Mouse (Mus musculus) mouse trophoblast stem cell (cell line): ENCODE results near the gene Gm19668.
"Not testable (repeated sequence)": the region's sequence is repeated elsewhere in the genome, so short reads cannot be mapped to it uniquely, and the experiment has no call there.

Source experiments
- in situ Hi-C, 2 experiments: fragments of 300-500 bp; cut with MseI, MboI; formaldehyde crosslinking; loops; 2 replicates in 1 of 2; 3 replicates in 1 of 2; pipeline ENCODE4 v1.15.1; 2025

The Gm19668 gene

DNA sequence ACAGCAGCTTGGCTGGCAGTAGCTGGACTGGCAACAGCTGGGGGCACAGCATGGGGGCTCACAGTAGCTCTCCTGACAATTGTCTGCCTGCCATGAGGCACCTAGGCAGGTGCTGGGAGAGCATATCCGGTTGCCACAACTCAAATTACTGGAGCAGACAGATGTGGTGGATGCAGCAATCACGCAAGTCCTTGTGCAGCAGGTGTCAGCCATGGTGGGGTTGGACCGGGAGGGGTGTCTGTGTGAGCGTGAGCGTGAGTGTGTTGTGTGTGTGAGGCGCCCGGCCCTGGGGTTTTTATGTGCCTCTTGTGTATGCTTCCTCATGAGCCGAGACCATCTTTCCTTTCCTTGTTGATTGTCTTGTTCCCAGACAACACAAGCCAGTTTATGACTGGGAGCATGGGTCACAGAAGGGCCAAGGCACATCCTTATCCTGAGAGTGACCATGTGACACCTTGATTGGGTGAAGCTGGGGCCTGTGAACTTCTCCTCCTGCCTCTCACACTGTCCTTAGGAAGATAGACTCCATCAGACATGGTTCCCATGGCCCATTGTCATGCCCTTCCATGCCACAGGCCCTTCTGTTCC is at the start of gene Gm19668:
Gene Gm19668, minus strand, starts transcription at position 213 of the 588 bp plus-strand sequence.
- in situ Hi-C loops, result no loop called here

DNA sequence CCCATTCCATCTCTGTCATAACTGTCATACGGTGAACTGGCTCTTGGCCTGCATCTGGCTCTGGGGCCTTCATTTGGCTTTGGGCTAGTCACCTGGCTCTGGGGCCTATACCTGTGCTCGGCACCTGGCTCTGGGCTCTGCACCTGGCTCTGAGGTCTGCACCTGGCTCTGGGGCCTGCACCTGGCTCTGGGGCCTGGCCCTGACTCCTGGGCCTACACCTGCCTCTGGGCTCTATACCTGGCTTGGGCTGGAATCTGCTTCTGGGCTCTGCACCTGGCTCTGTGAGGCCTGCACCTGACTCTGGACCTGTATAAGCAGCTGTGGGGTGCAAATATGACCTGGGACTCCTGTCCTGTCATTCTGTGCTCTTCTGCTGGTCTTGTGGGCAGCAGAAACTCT is 48.6 kb upstream of the Gm19668 start:
- in situ Hi-C loops, result no loop called here

DNA sequence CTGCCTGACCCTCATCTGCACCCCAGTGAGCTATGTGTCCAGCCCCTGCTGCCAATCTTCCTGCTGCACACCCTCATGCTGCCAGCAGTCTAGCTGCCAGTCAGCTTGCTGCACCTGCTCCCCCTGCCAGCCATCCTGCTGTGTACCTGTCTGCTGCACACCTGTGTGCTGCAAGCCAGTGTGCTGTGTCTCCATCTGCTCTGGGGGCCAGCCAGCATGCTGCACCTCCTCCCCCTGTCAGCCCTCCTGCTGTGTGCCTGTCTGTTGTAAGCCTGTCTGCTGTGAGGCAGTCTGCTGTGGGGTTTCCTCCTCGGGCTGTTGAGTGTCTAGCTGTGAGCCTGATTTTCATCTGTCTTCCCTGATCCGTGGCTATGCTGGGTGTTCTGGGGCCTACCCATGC is 48.0 kb upstream of the Gm19668 start:
- in situ Hi-C loops, result no loop called here

DNA sequence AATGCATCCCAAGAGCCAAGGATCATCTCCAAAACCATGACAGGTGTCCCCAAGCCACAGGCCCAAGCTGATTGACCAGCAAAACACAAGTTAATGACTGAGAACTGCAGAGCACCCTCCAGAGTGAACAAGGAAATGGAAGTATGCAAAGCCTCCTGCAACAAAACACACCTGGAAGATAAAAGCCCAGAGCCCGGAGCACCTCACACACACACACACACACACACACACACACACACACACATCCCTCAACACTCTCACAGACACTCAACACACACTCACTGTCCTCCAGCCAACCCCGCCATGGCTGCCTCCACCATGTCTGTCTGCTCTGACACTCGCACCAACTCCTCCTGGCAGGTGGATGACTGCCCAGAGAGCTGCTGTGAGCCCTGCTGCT is 47.6 kb upstream of the Gm19668 start, which contains the start of gene Gm36176:
Gene Gm36176, plus strand, starts transcription at position 301 of the 400 bp plus-strand sequence.
- in situ Hi-C loops, result no loop called here

DNA sequence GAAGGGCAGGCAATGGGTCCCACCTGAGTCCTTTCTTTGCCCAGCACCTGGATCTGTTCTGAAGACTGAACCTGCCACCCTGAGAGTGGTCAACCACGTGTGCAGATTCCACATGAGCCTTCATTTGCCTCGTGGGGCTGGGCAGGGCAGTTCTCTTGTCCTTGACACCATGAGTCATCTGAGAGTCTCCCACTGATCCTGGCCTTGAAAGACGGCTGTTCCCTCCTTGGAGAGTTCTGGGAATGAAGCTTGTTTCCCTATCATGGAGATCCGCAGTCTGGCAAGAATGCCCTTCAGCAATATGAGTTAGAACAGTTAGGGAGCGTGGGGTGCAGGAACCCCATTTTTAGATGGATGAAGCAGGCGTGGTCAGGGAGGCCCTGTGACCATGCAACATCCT is 40.1 kb upstream of the Gm19668 start:
- in situ Hi-C loops, result no loop called here

DNA sequence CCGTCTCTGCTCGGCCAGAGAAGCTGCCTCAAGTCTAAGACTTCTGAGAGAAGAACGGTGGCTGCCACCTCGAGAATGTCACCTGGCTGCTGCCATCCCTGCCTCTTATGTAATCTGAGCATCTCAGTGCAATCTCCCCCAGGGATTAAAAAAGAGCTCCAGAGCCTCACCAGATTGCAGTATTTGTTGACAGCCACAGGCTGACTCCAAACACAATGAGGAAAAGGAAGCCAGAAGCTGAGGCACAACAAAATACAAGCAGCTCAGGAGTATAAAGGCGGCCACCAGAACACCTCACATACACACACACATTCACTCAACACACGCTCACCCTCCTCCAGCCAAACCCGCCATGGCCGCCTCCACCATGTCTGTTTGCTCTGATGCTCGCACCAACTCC is 36.7 kb upstream of the Gm19668 start, which contains the start of gene Krtap10-10:
Gene Krtap10-10, plus strand, starts transcription at position 301 of the 400 bp plus-strand sequence.
- in situ Hi-C loops, result no loop called here

DNA sequence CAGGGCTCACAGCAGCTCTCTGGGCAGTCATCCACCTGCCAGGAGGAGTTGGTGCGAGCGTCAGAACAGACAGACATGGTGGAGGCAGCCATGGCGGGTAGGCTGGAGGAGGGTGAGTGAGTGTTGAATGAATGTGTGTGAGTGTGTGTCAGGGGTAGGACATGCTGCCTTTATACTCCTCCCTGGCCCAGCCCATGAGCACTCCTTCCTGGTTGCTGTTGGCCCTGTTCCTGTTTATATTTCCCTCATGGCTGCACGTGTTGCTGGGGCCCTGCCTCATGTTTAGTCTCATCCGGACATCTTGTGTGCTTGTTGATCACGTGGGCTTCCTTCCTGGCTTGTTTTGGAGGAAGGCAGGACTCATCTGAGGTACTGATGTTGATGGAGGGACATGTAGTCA is 28.0 kb upstream of the Gm19668 start, which contains the start of gene Krtap10-4:
Gene Krtap10-4, minus strand, starts transcription at position 145 of the 400 bp plus-strand sequence.
- in situ Hi-C loops, result no loop called here

DNA sequence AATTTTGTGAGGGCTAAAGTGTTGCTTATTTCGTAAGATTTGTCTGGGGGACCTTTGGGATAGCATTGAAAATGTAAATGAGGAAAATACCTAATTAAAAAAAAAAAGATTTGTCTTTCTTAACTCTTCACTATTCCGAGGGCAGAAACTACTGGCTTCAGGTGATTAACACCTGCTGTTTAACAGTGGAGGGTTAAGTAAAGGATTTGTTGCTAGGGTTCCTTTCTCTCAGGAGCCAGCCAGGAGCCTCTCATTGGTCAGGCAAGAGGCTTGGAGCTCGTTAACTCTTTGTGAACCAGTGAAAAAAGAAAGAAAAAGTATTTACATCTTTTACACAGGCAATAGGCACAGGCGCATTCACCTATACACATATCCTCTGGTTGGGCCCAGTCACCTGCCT is 20.3 kb upstream of the Gm19668 start:
- in situ Hi-C loops, result no loop called here

DNA sequence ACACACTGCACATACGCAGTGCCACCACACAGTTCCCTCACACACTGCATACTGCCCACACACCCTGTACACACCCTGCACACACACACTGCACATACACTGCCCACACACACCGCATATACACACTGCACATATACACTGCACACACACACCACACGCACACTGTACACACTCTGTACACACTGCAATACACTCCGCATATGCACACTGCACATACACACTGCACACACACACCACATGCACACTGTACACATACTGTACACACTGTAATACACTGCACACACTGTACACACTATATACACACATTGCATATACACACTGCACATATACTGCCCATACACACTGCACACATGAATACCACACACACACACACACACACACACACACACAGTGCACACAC is 19.6 kb upstream of the Gm19668 start:
- in situ Hi-C loops, result no loop called here

DNA sequence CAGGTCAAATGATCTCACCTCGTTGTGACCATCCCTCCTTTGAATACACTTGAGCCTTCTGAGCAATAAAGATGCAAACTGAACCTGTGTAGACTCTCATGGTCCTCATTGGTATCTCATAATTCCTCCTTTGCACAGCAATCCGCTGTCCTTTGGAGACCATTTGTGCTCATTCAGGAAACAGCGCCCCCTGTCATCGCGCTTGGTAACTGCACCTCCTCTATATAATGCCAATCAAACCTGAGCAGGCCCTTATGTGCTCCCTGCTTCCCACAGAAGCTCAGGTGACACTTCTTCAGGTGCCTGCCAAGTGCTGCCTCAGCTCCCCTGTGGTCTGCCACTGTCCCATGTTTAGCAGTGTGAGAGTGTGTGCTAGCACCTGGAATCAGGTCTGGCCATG is 16.6 kb upstream of the Gm19668 start:
- in situ Hi-C loops, result no loop called here

DNA sequence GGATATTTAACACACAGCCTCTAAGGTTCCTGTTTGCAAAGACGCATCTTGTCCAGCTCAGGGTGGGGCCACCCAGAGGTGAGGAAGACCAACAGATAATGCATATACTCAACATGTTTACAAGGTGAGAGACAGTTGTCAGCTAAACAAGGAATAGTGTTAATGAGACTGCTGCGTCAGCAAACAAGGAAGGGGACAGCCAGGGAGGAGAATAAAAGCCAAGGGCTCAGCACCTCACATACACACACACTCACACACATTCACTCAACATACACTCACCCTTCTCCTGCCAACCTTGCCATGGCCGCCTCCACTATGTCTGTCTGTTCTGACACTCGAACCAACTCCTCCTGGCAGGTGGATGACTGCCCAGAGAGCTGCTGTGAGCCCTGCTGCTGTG is 15.4 kb upstream of the Gm19668 start, which contains the start of gene Gm2696:
Gene Gm2696, plus strand, starts transcription at position 301 of the 400 bp plus-strand sequence.
- in situ Hi-C loops, result no loop called here

DNA sequence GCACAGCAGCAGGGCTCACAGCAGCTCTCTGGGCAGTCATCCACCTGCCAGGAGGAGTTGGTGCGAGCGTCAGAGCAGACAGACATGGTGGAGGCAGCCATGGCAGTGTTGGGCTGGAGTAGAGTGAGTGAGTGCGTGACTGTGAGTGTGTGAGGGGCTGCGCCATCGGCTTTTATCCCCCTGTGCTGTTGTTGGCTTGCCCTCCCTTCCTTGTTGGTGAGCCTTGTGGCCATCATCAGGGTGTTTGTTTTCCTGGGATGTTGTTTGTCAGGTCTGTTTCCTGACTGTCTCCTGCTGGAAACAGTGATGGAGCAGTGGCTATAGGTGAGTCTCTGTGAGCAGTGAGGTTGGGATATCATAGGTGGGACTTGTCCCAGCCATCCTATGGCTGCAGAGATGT is 12.8 kb upstream of the Gm19668 start, which contains the start of gene Gm9507:
Gene Gm9507, minus strand, starts transcription at position 101 of the 400 bp plus-strand sequence.
- in situ Hi-C loops, result no loop called here

DNA sequence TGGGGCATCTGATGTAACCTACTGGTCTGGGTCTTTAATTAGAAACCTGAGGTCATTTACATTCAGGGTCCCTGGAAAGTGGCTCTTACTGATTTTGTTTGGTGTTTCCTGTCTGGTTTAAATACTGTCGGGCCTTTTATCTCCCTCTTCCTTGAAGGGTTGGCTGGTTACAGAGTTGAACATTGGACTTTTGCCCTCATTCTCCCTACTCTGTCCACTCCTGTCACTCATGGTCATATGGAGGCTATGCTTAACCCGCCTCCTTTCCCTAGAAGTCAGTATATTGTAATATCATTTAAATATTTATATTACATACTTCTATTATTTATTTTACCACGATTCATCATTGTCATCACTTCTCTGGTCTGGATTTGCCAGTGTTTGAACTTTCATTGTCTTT is 5.2 kb upstream of the Gm19668 start:
- in situ Hi-C loops, result no loop called here

DNA sequence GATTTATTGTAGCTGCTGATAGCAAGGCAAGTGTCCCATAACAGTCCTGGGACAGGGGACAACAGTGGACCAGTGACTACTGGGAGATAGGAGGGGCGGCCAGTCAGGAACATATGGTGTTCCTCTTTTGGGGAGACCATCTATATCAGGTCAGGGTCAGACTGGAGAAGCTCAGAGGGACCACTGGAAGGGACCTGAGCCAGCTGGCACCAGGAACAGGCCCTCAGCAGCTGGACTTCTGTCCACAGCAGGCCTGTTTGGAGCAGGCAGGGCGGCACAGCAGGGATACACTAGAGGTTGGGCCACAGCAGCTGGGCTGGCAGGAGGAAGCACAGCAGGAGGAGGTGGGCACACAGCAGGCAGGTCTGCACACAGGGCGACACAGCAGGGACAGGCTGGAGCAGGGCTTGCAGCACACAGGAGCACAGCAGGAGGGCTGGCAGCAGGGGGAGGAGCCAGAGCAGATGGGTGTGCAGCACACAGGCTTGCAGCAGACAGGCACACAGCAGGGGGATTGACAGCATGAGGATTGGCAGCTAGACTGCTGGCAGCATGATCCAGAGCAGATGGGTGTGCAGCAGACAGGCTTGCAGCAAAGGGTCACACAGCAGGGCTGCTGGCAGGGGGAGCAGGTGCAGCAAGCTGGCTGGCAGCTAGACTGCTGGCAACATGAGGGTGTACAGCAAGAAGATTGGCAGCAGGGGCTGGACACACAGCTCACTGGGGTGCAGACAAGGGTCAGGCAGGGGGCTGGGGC is 591 bp downstream of the Gm19668 start:
- in situ Hi-C loops, result not testable (repeated sequence)

DNA sequence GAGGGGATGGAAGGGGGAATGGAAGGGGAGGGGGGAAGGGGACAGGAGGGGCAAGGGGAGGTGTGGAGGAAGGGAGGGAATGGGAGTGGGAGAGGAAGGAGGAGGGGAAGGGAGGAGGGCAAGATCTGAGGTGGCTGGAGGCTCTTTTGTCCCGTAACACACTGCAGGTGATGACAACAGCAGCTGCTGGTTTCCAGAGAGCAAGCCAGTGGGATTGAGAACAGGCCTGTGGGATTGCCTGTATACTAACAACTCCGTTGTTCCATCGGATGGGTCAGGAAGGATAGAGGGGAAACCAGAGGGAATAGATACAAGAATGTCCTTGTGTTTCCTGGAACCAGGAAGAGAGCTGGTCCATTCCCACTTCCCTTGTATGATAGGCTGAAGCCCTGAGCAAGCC is 1.3 kb downstream of the Gm19668 start:
- in situ Hi-C loops, result no loop called here

DNA sequence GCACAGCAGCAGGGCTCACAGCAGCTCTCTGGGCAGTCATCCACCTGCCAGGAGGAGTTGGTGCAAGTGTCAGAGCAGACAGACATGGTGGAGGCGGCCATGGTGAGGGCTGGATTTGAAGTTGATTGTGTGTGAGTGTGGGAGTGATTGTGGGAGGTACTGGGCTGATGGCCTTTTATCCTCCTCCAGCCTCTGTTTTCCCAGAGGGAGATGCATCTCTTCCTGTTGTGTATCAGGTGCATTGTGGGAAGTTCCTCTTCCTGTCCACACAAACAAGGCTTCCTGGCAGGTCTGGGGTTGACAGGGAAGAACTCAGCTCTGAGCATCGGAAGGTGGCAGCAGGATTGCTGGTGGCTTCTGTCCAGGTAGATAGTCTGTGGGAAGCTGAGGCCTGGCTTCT is 4.0 kb downstream of the Gm19668 start, which contains the start of gene Gm9639:
Gene Gm9639, minus strand, starts transcription at position 101 of the 400 bp plus-strand sequence.
- in situ Hi-C loops, result no loop called here

DNA sequence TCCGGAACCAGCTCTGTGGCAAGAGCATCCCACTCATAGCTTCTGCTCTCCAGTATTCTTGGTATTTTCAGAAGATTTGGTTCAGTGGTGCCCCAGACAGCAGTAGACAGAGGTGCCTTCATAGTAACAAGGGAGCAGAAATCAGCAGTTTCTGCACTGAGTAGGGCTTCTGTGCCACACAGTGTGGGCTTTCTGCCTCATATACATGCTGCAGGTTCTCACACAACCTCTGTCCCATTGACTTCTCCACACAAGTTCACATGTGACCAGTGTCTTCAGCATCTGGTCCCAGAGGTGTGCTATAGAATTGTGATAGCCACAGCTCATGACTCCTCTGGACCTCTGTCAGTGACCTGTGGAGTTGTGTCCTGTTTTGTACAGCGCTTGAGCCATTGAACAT is 10.3 kb downstream of the Gm19668 start:
- in situ Hi-C loops, result no loop called here

DNA sequence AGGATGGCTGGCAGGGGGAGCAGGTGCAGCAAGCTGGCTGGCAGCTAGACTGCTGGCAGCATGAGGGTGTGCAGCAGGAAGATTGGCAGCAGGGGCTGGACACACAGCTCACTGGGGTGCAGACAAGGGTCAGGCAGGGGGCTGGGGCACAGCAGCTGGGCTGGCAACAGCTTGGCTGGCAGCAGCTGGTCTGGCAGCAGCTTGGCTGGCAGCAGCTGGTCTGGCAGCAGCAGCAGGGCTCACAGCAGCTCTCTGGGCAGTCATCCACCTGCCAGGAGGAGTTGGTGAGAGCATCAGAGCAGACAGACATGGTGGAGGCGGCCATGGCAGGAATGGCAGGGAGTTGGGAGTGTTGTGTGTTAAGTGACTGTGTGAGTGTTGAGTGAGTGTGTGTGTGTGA is 11.1 kb downstream of the Gm19668 start, which contains the start of gene Gm7137:
Gene Gm7137, minus strand, starts transcription at position 325 of the 400 bp plus-strand sequence.
- in situ Hi-C loops, result not testable (repeated sequence)

DNA sequence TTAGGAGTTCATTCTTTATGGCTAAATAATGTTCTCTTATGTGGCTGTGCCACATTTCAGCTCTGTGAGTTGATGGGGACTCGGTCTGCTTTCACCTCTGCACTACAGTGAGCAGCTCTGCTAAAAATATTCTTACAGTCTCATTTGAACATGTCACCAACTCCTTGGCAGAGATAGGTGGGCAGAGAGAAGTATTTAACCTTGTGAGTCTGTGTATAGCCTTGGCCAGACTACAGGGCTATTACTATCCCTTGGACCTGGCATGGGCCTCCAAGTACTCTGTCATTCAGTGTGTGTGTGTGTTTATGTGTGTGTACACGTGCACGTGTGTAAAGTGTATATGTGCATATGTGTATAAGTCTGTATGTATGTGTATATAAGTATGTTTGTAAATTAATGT is 15.5 kb downstream of the Gm19668 start:
- in situ Hi-C loops, result not testable (repeated sequence)

DNA sequence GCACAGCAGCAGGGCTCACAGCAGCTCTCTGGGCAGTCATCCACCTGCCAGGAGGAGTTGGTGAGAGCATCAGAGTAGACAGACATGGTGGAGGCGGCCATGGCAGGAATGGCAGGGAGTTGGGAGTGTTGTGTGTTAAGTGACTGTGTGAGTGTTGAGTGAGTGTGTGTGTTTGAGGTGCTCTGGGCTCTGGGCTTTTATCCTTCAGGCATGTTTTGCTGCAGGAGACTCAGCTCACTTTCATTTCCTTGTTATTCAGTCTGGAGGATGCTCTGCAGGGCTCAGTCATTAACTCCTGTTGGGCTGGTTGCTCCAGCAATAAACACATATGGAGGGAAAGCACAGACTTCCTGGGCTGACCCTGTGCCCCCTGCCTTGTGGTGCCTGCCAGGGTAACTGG is 16.5 kb downstream of the Gm19668 start, which contains the start of gene Gm3250:
Gene Gm3250, minus strand, starts transcription at position 101 of the 400 bp plus-strand sequence.
- in situ Hi-C loops, result not testable (repeated sequence)

DNA sequence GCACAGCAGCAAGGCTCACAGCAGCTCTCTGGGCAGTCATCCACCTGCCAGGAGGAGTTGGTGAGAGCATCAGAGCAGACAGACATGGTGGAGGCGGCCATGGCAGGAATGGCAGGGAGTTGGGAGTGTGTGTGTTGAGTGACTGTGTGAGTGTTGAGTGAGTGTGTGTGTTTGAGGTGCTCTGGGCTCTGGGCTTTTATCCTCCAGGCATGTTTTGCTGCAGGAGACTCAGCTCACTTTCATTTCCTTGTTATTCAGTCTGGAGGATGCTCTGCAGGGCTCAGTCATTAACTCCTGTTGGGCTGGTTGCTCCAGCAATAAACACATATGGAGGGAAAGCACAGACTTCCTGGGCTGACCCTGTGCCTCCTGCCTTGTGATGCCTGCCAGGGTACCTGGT is 22.1 kb downstream of the Gm19668 start, which contains the start of gene Gm7138:
Gene Gm7138, minus strand, starts transcription at position 101 of the 400 bp plus-strand sequence.
- in situ Hi-C loops, result not testable (repeated sequence)

DNA sequence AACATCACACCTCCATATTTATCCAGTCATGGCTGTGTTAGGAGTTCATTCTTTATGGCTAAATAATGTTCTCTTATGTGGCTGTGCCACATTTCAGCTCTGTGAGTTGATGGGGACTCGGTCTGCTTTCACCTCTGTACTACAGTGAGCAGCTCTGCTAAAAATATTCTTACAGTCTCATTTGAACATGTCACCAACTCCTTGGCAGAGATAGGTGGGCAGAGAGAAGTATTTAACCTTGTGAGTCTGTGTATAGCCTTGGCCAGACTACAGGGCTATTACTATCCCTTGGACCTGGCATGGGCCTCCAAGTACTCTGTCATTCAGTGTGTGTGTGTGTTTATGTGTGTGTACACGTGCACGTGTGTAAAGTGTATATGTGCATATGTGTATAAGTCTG is 26.8 kb downstream of the Gm19668 start:
- in situ Hi-C loops, result not testable (repeated sequence)
